Mouse (Mus musculus): ENCODE results near the gene Prr36.

Prr36 gene

DNA sequence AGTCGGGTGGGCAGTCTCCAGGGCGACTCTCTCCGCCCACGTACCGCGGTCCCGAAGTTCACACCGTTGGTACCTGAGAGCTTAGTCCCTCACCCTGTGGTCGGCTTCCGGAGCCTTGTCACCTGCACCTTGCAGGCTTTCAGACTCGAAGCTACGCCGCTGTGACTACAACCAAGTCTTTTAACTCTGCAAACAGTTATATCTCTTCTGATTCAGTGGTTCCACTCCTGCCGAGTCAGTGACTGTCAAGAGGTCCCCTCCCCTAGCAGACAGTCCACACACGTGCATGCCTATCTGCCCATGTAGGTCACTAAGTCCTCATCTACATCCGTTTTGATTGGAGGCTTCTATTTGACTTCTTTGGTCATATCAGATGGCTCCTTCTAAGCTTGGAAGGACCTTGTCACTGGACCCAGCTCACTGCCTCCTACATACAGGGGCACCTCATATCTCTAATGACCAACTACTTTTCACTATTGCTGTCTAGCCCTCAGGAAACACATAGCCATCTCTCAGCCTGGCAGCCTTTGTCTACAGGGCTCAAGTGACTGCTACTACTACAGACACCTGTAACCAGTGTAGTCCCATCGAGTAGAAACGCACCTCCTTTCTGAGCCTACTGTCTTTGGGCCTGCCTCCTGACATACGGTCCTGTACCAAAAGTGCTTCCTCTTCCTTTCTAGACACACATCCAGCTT is 22.1 kb upstream of the Prr36 start:
- DNase-seq: no peak

DNA sequence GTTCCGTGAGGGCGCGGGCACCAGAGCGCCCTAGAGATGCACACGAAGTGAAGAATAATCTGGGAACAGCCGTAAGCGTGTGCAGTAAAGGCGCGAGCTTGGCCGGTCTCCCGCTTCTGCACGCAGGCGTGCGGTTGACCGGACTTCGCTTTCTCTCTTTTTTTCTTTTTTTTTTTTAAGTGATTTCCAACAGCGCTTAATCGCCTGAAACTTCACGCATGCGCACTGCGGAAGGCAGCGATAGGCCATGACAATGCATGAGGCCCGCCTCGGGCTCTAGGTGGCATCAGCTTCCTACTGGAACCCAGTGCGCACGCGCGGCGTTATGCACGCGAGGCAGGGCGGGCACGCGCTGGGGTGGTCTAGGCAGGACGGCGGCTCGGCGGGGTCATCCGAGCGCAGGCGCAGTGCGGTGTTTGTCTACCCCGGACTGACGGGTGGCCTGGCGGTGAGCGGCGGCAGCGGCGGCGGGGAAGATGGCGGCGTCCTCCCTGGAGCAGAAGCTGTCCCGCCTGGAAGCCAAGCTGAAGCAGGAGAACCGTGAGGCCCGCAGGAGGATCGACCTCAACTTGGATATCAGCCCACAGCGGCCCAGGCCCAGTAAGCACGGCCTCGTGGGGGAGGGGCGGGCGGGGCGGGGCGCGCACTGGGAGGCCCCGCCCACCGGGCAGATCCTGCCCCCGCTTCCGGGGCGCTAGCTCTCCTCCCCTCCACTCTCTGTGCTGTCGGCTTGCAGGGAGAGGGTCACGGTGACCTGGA is 21.4 kb upstream of the Prr36 start, which contains the start of the genes Map2k7 and Gm49320:
TSS of gene Map2k7 (plus strand) at position 307 of the 759 bp plus-strand sequence.
TSS of gene Gm49320 (plus strand) at position 432 of the 759 bp plus-strand sequence.
- DNase-seq: peak; percentile 100

DNA sequence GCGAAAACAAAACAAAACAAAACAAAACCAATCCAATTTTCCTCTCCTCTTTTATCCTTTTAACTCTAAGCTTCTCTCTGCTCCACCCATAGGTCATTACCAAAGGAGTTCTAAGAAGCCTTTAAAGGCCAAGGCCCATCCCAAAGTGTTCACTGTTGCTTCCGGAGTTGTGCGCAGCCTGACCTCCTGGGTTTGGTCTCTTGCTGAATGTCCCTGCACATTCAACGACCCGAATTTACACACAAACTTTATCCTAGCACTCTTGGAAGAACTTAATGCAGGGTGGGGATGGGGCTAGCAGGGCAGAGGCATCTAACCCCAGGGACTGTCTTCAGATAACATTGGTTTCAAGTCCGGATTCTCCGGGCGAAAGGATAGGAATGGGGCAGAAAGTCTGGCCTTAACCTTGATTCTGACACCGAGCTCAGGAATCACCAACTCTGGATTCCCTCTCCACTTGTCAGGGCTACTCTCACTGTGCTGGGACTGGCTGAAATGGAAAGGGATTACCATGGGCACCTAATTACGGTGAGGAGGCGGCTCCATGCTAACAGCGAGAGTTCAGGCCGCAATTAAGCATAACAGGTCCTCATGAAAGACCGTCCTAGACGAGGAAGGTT is 20.7 kb upstream of the Prr36 start:
- DNase-seq: no peak

DNA sequence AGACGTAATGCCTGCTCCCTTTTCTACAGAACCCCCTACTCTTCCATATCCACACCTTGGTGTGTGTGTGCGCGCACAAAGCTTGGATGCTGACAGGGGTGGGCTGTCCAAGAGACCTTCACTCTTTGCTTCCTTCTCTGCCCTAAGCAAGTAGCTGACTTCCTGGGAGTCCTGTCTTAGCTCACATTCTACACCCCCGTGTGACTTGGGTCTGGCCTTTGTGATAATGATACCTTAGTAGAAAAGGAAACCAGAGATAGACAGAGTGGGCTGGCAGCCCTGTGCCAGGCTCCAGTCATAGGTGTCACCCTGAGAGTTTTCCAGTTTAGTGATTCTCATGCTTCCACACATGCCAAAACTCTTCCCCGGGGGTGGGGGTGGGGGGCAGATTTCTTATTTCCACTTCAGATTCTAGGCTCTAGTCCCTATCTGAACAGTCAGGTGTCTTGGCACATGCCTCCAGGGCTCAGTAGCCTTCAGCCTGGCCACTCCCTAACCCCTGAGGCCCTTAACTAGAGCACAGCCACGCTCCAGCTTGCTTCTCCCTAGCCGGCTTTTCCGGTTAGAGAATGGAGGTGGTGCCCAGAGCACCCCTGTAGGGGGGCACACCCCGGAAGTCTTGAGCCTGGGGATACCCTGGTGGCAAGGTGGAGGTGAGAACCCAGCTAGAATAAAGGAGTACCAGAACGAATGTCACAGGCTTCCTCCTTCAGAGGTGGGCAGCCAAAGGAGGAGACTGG is 13.5 kb upstream of the Prr36 start:
- no peak for DNase-seq

DNA sequence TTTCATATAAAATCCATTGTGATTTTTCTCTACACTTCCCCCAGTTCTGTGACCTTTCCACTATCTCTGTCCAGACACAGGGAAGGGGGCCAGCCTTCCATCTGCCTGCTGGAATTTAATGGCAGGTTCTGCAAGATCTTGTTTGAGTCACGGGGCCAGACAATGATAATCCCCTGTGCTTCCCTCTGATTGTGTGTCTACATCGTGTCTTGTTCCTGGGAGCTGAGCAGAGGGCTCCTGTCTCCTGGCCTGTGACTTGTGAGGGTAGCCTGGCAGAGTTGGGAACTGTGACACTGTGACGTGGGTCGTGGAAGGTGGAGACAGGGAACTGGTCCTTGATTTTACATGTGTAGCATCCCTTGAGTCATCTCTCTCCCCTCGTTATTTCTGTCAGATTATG is 12.5 kb upstream of the Prr36 start:
- DNase-seq: no peak

DNA sequence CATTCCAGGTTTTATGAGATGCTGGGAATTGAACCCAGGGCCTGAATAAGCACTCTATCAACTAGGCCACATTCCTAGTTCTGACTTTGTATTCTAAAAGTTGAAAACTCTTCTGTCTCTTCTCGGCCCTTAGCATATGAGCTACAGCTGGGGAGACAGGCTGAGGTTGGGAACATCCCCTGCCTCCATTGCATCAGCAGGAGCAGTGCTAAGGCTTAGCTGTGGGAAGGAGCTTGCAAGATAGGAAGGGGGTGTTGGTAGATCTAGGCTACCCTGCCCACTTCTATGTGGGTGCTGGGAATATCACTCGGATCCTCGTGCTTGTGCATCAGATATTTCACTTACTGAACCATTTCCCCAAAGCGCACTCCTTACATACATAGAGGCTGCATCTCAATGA is 10.7 kb upstream of the Prr36 start:
- DNase-seq: no peak

DNA sequence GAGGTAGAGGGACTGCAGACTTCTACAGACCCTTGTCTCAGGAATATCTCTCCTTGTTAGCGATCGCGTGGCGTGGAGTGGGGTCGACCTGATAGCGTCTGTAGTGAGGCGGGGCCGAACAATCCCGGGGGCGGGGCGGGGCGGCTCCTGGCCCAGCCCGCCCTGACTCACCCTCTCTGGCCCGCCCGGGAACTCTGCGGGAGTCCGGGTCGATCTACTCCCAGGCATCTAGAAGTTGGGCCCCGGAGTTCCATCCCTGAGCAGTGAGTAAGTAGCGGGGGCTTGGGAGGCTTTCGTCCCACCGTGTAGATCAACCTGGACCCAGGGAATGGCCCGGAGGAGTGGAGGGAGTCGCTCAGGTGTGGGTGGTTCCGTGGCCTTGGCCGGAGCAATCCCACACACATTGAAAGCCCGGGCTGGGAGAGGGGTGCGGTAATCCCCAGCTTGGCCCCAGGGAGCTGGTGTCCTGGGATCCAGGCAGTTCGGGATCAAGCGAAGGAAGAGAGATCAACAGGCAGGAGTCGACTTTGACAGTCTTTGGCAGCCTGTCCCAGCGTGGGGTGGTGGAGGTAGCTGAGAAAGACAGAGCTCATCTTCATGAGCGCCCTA is 9.6 kb upstream of the Prr36 start, which contains the start of gene Lrrc8e:
TSS of gene Lrrc8e (plus strand) at position 89 of the 609 bp plus-strand sequence.
- no peak for DNase-seq

DNA sequence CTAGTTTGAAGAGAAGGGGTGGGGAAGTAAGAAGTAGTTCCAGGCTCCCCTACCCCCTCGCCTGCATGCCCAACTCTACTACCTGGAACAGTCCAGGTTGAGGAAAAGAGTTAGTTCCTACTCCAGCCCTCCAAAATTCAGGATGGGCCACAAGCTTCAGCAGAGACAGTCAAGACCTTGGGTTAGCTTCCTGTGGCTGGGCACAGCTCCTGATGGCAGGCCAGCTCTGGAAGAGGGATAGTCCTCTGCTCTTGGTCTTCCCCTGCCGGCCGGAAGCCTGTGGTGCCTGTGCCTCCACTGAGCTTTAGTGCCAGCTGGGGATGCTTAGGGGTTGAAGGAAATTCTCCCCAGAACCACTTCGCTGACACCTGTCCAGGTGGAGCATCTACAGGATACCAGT is 9.1 kb upstream of the Prr36 start:
- no peak for DNase-seq

DNA sequence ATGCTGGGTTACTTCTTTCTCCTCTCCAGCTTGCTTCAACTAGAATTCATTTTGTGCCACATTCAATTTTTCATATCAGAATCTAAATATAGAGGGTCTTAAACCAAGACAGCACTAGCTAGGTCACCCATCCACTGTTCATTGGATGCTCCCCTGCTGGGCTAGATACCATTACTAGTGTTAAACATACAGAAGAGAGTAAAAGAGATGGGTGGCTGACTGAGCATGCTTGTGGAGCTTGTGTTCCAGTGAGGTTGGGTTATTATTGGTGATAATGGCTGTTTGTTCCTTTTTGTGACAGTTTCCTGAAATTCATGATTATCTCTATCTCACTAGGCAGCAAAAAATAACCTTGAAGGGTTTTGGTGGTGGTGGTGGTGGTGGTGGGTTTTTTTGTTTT is 4.8 kb upstream of the Prr36 start:
- DNase-seq: no peak

DNA sequence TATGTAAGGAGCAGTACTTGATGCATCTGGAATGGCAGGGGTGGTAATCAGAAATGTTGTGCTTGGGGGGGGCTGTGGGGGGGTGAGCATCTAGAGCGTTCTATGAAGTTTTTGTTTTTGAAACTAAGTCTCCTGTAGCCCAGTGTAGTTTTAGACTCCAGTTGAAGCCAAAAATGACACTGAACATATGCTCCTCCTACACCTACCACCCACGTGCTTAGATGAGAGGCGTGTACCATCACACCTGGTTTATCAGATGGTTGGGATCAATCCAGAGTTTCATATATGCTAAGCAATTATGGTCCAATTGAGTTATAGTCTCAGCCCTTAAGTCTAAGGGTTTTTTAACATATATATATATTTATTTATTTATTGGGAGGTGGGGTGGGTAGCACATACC is 2.4 kb upstream of the Prr36 start:
- DNase-seq: no peak

DNA sequence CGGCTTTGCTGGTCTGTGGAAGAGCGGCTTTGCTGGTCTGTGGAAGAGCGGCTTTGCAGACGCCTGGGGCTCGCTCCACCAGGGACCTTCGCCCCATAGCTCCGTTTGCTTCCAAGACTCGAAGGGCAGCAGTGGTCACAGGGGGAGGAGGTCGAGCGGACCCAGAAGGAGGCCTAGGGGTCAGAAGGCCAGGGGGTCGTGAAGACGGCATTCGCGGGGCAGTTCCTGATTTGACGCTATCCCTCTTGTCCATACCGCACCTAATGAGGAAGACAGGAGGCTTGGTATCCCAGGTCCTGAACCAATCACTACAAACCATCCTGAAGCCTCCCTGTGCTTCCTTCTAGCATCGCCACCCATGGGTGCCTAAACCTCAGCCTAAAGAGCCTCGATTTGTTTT is 963 bp downstream of the Prr36 start:
- peak; percentile 37 for DNase-seq

DNA sequence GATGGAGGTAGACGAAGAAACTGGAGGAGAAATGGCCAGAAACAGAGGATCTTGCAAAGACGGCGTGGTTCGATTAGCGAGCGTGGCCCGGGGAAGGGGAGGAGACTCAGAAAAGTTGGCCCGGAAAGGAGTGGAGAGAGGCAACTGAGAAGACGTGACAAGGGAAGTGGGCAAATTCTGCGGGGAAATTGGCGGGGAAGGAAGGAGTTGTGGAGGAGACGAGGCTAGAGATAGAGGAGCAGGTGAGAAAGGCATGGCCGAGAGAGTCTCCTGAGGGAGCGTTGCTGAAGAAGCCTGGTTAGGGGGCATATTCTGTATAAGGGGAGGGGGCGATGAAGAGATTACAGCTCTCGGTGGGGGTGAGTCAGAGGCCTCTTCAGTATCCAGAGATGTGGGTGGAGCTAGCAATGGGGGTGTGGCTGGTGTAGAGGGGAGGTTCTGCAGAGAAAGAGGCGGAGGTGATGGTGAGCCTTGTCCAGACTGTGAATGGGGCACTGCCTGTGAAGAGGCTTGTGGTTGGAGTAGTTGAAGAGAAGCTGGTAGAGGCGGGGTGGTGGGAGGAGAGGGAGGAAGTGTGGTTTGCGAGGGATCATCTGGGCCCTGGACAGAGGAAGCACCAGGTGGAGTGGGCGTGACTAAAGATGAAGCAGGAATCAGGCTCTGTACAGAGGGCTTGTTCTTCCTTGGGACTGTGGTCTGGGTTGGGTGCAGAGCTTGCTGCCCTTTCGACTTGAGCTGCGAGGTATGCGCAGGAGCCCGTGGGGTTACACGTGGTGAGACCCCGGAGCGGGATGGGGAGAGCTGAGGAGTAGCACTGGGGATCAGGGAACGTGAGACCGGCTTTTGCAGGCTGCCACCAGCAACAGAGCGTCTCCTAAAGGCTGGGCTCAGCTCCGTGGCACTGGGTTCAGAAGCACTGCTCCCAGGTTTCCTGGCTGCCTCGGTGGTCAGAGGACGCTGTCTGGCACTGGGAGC is 3.0 kb downstream of the Prr36 start:
- peak; percentile 36 for DNase-seq

DNA sequence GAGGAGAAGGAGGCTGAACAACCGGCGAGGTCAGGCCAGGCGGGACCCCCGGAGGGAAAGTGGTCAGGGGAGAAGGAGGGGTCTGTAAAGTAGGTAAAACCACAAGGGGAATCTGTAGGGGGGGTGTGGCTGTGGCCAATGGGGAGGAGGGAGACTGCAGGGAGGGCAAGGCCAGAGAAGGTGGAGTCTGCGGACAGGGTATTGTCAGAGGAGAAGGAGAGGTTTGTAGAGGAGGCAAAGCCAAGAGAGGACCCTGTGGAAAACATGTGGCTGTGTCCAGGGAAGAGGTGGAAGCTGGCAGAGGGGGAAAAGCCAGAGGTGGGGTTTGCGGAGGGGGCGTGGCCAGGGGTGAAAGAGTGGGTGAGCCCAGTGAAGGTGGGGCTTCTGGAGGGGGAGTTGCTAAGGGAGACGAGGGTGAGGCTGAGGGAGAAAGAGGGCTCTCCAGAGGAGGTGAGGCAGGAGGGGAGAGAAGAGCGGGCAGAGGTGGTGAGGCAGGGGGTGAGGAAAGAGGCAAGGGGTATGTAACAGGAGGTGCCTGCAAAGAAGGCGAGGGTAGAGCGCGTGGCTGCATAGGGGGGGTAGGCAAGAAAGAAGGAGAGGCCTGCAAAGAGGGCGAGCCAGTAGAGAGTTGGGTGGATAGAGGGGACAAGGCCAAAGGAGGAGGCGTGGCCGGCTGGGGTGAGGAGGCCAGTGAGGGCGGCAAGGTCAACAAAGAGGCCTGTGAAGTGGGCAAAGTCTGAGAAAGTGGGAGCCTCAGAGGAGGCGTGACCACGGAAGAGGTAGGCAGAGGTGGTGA is 3.9 kb downstream of the Prr36 start:
- peak; percentile 52 for DNase-seq

DNA sequence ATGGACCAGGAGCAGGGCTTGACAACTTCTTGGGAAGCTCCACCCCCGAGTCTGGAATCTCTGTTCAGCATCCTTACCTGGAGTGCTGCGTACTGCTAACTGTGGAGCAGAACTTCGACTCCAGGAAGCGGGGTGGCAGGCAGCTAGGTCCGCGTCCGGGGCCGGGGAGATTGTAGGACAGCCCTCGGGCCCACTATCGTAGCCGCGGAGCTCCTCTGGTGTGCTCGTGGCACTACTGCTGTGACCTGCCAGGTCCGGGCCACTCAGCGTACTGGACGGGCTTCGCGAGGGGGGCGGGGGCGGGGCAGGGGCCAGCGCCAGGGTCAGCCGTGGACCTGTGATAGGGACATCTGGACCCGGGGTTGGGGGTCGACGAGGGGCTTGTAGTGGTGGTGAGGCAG is 4.5 kb downstream of the Prr36 start:
- DNase-seq: no peak

DNA sequence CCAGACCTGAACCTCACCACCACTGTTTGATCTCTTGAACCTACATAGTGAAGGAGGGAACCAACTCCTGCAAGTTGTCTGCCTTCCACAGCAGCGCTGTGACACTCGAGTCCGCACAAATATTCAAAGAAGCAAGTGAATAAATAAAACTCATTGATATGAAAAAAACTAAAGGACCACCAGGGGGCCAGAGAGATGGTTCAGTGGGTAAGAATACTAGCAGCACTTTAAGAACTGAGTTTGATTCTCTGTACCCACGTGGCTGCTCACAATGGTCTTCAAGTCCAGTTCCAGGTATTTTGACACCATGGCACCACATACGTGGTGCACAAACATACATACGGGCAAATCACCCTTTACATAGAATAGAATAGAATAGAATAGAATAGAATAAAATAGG is 6.2 kb downstream of the Prr36 start:
- DNase-seq: no peak

DNA sequence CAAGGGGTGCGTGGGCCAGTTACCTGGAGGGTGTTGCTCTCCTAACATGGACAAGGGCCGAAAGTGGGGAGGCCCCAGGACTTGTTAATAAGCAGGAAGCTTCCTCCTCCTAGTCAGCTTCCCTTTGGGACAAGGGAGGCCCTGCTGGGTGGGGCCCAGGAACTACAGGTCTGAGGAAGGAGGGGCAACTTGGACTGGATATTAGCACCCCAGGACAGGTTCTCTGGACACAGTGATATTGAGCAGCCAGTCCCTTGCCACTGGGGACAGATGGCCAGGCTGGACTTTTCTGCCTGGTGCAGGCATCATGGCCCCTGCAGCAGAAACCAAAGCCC is 10.3 kb downstream of the Prr36 start:
- no peak for DNase-seq

DNA sequence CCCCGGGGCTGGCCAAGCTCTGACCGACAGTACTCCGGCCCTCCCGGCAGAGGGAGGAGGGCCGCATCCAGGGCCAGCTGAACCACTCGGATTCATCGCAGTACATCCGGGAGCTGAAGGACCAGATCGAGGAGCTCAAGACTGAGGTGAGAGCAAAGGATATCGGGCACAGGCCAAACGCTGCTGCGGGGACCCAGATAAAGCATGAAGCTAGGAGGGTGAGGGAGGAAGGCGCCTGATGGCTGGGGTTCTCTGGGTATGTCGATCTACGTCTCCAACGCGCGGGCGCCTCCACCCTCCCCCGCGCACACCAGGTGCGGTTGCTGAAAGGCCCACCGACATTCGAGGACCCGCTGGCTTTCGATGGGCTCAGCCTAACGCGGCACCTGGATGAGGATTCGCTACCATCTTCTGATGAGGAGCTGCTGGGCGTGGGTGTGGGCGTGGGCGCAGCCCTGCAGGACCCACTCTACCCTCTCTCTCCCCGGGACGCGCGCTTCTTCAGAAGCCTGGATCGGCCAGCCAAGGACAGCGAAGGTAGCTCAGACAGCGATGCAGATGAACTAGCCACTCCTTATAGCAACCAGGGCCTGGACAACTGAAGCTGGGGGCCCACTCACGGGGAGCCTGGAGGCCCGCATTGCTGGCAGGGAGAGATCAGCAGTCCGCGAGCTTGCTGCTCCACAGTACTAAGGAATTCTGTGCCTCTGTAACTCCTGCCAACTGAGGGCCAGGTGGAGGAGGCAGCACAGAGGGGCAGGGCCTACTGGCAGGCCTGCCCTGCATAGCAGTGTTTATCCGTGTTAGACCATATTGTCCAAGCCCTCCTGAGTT is 10.9 kb downstream of the Prr36 start:
- peak; percentile 57 for DNase-seq

DNA sequence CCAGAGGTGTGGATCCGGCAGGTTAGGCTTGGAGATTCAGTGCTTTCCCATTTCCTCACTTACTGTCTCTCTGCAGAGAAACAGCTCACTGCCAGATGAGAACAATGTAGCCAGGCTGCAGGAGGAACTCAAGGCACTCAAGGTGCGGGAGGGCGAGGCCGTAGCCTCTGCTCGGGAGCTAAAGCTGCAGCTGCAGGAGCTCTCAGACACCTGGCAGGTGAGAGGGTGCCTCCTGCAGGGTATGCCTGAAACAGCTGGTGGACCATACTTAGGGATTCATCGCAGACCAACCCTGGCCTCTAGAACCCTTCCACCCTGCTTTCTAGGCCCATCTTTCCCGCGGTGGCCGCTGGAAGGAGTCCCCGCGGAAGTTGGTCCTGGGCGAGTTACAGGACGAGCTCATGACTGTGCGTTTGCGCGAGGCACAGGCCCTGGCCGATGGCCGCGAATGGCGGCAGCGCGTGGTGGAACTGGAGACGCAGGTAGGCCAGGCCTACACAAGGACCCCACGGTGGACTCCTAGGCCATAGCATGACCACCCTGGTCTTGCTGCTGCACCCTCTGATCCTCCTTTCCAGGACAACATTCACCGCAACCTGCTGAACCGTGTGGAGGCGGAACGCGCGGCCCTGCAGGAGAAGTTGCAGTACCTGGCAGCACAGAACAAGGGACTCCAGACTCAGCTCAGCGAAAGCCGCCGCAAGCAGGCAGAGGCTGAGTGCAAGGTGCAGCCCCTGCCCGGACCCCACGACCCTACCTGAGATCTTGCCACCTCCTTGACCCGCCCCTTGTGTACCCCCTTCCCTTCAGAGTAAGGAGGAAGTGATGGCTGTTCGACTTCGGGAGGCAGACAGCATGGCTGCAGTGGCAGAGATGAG is 11.8 kb downstream of the Prr36 start:
- no peak for DNase-seq

DNA sequence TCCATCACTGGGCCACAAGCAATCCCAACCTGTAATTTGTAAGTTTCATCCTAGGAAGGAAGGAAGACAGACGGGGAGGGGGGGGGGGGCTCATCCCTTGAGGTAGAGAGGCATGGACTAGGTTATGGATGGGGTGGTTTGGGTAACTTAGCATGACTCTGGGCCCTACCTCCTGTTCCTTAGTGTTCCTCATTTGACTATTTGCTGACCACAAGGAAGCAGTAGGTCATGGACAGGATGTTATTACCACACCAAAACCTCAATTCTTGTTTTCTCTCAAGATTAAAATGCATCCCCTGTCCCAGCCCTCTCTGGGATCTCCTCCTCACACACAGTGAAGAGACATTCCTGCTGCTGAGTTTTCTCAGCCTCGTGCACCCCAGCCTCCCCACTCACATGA is 15.9 kb downstream of the Prr36 start:
- DNase-seq: no peak
